Mouse (Mus musculus): ENCODE measurements around the gene Mgst3.

DNA sequence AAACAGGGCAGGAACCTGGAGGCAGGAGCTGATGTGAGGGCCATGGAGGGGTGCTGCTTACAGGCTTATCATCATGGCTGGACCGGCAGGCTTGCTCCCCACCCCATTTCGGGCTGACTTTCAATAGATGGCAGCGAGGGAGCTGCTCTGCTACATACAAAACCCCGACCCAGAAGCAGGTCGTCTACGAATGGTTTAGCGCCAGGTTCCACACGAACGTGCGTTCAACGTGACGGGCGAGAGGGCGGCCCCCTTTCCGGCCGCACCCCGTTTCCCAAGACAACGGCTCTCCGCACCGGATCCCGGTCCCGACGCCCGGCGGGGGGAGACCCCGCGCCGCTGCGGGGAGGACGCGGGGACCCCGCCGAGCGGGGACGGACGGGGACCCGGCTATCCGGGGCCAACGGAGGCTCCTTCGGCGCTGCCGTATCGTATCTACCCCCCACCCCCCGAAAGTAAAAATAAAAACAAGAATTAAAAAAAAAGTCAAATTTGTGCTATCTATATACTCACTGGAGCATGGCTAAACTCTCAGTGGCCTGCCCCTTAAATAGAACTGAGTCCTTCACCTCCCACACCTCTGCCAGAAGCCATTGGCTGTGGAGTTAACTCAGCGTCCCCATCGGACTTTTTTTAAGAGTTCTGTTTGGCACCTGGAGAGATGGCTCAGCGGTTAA is 53.4 kb downstream of the Mgst3 start:
- TF ChIP-seq CTCF (IDR thresholded peaks at IDR 0.05; ENCODE audit: insufficient read depth, low read depth, low read length): no peak
- no peak for TF ChIP-seq POLR2A (IDR thresholded peaks at IDR 0.05; ENCODE audit: insufficient read depth, low read depth, low read length)
